Mouse (Mus musculus) limb, embryonic 11.5 days (tissue): ENCODE measurements at regions not wholly inside any gene's neighbourhood (a gene's known extent, or its start where the extent isn't known, plus 50 kb on each side); places are given as distances from the start of the nearest gene placed in this dataset.

Source experiments
- ATAC-seq: fragments of 200-750 bp; cut with Nextera tagmentation; 2 replicates; pipeline ENCODE4 v1.8.0; 2017; ENCODE audit warnings: low read depth; ENCODE audit not compliant: insufficient number of reproducible peaks, low FRiP score, low TSS enrichment
- DNase-seq: peaks from one replicate; pipeline ENCODE4 v3.0.0-alpha.2; 2015; ENCODE audit warnings: low spot score
- H3K27ac ChIP-seq: fragments of 300-500 bp; sonication (generic); replicated peaks from 2 replicates; pipeline ENCODE4 v1.5.1; 2014; ENCODE audit warnings: low read depth, mild to moderate bottlenecking, low read length
- H3K27me3 ChIP-seq: fragments of 300-500 bp; sonication (generic); 2 replicates; pipeline ENCODE4 v1.6.1; 2014; ENCODE audit warnings: mild to moderate bottlenecking, low read length, mixed read lengths; ENCODE audit not compliant: control insufficient read depth, insufficient read depth
- H3K36me3 ChIP-seq: fragments of 300-500 bp; sonication (generic); 2 replicates; pipeline ENCODE4 v1.6.1; 2014; ENCODE audit warnings: mild to moderate bottlenecking, low read length, moderate library complexity, mixed read lengths; ENCODE audit not compliant: control insufficient read depth, insufficient read depth
- H3K4me1 ChIP-seq: fragments of 300-500 bp; sonication (generic); 2 replicates; pipeline ENCODE4 v1.6.1; 2014; ENCODE audit warnings: low read length, mixed read lengths; ENCODE audit not compliant: control insufficient read depth, insufficient read depth
- H3K4me2 ChIP-seq: fragments of 300-500 bp; sonication (generic); 2 replicates; pipeline ENCODE4 v1.6.1; 2014; ENCODE audit warnings: low read depth, mild to moderate bottlenecking, moderate library complexity; ENCODE audit not compliant: severe bottlenecking
- H3K4me3 ChIP-seq: fragments of 300-500 bp; sonication (generic); 2 replicates; pipeline ENCODE4 v1.5.1; 2014; ENCODE audit warnings: low read depth, low read length
- H3K9ac ChIP-seq: fragments of 300-500 bp; sonication (generic); 2 replicates; pipeline ENCODE4 v1.6.1; 2014; ENCODE audit warnings: mild to moderate bottlenecking, low read length
- H3K9me3 ChIP-seq: fragments of 300-500 bp; sonication (generic); 2 replicates; pipeline ENCODE4 v1.6.1; 2016; ENCODE audit warnings: low read length; ENCODE audit not compliant: control insufficient read depth
- WGBS: fragments of 180-500 bp; shearing (Covaris S2); extraction: QIAGEN DNeasy Blood & Tissue Kit; methylation state at CpG from one replicate; pipeline ENCODE4 v1.1.7; 2014; 5-methylcytosine and 5-hydroxymethylcytosine counted together

DNA sequence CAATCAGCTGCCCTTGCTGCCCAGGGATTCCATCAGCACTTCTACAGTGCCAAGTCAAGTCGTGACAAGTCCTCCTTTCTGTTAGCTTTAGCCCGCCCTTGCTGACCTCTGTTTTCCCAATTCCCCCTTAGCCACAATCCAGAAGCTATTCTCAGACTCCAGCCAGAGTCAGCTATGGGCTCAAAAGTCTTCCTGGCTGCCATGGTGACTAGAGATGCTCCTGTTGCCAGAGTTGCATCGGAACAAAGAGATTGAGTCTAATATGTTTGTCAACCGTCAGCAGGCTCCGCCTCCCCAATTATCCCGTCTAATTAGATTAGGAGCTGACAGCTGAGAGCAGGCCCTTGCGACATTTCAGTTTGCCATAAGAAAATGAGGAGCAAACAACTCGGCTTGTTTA lies 462.9 kb downstream of the Prdm2 start:
- WGBS, result 45% methylated on average over 8 of the region's 8 CpGs
- no peaks in the 10 kb centered on the region for H3K27me3 ChIP-seq
- no peaks in the 10 kb centered on the region for H3K36me3 ChIP-seq
- DNase-seq (no peak), ATAC-seq (no peak)
- no peaks in the 10 kb centered on the region for H3K9me3 ChIP-seq
- H3K4me1 ChIP-seq, result no peaks in the 10 kb centered on the region
- no peak overlapping the region for H3K27ac ChIP-seq
- H3K4me2 ChIP-seq, result no peak overlapping the region
- H3K4me3 ChIP-seq, result no peak overlapping the region
- H3K9ac ChIP-seq, result no peak overlapping the region

DNA sequence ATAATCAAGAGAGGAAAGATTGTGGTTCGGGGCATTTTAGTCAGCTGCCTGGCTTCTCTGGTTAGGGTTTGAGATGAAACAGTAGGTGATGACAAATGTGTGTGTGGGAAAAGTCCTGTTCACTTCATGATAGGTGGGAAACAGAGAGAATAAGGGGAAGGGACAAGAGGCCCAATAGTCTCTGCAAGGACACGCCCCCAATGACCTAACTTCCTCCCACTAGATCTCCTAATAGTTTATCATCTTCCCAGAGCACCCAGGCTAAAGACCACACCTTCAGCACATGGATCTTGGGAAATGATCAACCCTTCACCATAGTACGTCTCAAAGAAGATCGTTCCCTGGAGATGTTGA lies 484.3 kb upstream of the Kazn start:
- H3K27me3 ChIP-seq, result no peaks in the 10 kb centered on the region
- no peak for DNase-seq
- H3K9ac ChIP-seq, result no peak overlapping the region
- no peak overlapping the region for H3K4me2 ChIP-seq
- 91% methylated on average over 4 of the region's 4 CpGs for WGBS
- no peak overlapping the region for H3K4me3 ChIP-seq
- H3K9me3 ChIP-seq, result no peaks in the 10 kb centered on the region
- H3K36me3 ChIP-seq, result no peaks in the 10 kb centered on the region
- ATAC-seq, result no peak
- no peak overlapping the region for H3K27ac ChIP-seq
- no peaks in the 10 kb centered on the region for H3K4me1 ChIP-seq

DNA sequence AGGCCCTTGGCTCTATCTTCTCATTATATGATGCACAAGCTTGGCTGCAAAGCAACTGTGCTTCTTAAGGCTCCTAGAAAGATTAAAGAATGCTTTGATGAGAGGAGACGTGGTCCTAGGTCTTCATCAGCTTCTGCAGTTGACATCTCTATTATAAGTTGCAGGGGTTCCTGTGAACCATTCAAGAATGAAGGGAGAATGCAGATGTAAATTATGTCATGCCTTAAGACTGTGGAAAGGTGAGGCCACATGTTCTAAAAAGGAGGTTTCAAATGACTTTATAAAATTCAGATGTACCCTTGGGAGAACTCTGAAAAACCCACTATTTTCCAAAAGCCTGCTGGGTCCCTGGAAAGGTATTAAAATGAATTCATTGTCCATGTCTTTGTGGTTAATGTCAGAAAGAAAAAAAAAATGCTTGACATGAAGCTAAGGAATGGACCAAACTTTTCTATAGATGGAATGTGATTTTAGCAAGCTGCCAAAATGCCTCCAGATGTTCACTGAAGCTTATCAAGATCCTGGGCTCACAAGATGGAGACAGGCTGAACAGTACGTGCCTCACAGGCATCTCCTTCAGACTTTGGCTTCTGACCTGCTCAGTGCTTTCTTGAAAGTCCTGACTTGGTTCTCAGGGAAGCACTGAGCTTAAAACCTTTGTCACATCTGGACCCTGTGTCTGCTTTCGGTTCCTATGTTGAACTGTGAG lies 483.8 kb upstream of the Kazn start:
- DNase-seq (no peak), ATAC-seq (no peak)
- no peaks in the 10 kb centered on the region for H3K27me3 ChIP-seq
- H3K36me3 ChIP-seq, result no peaks in the 10 kb centered on the region
- no peaks in the 10 kb centered on the region for H3K4me1 ChIP-seq
- no peak overlapping the region for H3K4me2 ChIP-seq
- H3K9me3 ChIP-seq, result no peaks in the 10 kb centered on the region
- 52% methylated on average over 3 of the region's 3 CpGs for WGBS
- H3K9ac ChIP-seq, result no peak overlapping the region
- no peak overlapping the region for H3K4me3 ChIP-seq
- no peak overlapping the region for H3K27ac ChIP-seq

DNA sequence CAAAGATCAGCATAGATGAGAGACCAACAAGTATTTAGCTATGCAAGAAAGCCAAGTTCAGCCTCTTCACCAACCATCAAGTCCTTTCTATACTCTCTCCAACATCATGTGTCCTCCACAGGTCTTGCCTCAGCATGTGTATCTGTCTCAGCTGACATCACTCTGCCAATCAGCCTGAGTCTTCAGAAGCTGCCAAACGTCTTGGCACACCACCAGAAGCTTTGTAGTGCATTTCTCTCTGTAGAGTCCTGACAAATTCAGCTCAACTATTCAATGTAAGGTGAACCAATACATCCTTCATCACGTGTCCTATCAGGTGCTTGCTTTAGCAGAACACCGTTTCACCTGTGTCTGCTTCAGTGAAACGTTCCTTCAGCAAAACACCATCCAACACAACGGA lies 462.4 kb upstream of the Kazn start:
- WGBS, result 87% methylated on average over 5 of the region's 5 CpGs
- Histone ChIP-seq H3K27me3 (no peaks in the 10 kb centered on the region), H3K4me3 (no peak overlapping the region), H3K36me3 (no peaks in the 10 kb centered on the region), H3K4me2 (no peak overlapping the region), H3K27ac (no peak overlapping the region), H3K9me3 (no peaks in the 10 kb centered on the region), H3K4me1 (no peaks in the 10 kb centered on the region), H3K9ac (no peak overlapping the region)
- no peak for ATAC-seq
- DNase-seq, result no peak

DNA sequence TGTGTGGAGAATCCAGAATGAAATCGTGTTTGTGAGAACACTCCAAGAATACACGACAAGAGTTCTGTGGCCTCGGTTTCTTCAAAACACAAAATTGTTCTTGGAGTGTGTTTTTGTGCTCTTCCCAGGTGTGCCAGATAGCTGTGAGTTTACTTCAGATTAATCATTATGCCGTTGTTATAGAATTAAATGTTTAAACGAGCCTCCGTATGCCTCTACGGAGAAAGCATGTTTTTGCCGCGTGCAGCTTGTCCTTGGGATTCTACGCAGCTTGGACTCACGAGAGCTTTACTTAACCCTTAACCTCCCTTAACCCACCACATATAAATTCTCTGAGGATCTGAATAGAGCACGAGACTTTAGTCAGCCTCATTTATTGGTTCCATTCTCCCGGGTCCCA lies 455.7 kb upstream of the Kazn start:
- no peak overlapping the region for H3K4me2 ChIP-seq
- ATAC-seq (no peak), DNase-seq (no peak)
- H3K9me3 ChIP-seq, result no peaks in the 10 kb centered on the region
- no peak overlapping the region for H3K9ac ChIP-seq
- H3K27ac ChIP-seq, result no peak overlapping the region
- 78% methylated on average over 13 of the region's 13 CpGs for WGBS
- H3K27me3 ChIP-seq, result no peaks in the 10 kb centered on the region
- H3K36me3 ChIP-seq, result no peaks in the 10 kb centered on the region
- no peaks in the 10 kb centered on the region for H3K4me1 ChIP-seq
- no peak overlapping the region for H3K4me3 ChIP-seq

DNA sequence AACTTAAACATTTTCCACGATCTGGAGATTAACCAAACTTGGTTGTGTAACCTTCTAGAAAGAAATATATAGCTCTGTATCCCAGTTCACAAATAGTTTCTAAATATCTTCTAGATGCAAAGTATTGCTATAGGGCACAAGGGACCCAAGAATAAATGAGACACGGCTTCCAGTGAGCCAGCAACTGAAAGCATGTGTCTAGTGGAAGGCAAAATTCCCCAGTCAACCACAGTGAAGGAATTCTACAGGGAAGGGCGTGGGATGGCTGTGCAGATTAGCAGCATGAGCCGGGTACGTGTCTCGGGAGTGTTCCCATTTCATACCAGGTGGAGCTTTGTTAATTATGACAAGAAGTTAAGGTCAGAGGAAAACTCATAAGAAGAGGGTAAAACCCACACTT lies 449.0 kb upstream of the Kazn start:
- Histone ChIP-seq H3K27ac (no peak overlapping the region), H3K4me3 (no peak overlapping the region), H3K27me3 (no peaks in the 10 kb centered on the region), H3K36me3 (no peaks in the 10 kb centered on the region), H3K9me3 (no peaks in the 10 kb centered on the region), H3K4me2 (no peak overlapping the region), H3K9ac (no peak overlapping the region), H3K4me1 (no peaks in the 10 kb centered on the region)
- ATAC-seq (no peak), DNase-seq (no peak)
- 88% methylated on average over 6 of the region's 6 CpGs for WGBS

DNA sequence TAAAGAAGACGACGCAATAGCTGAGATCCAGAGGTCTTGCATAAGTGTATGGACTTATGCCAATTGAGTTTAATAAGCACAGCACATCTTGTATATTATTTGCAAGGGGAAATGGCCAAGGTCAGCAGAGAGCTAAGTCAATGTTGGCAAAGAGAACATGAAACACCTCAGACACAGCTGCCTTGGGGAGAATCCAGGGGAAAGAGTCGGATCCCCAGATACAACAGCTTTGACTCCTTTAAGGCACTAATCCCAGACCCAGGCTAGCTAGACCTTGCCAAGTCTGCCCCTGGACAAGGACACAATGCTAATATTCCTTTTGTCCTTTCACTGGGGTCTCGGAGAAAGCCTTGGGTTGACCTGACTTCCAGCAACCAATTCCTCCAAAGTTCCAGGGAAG lies 438.2 kb upstream of the Kazn start:
- Histone ChIP-seq H3K4me3 (no peak overlapping the region), H3K27ac (no peak overlapping the region), H3K36me3 (no peaks in the 10 kb centered on the region), H3K9me3 (no peaks in the 10 kb centered on the region), H3K27me3 (no peaks in the 10 kb centered on the region), H3K4me1 (peaks cover 5% of the 10 kb centered on the region; the same call in 1 of the 2 replicates), H3K9ac (no peak overlapping the region), H3K4me2 (no peak overlapping the region)
- DNase-seq (no peak), ATAC-seq (no peak)
- 92% methylated on average over 4 of the region's 4 CpGs for WGBS

DNA sequence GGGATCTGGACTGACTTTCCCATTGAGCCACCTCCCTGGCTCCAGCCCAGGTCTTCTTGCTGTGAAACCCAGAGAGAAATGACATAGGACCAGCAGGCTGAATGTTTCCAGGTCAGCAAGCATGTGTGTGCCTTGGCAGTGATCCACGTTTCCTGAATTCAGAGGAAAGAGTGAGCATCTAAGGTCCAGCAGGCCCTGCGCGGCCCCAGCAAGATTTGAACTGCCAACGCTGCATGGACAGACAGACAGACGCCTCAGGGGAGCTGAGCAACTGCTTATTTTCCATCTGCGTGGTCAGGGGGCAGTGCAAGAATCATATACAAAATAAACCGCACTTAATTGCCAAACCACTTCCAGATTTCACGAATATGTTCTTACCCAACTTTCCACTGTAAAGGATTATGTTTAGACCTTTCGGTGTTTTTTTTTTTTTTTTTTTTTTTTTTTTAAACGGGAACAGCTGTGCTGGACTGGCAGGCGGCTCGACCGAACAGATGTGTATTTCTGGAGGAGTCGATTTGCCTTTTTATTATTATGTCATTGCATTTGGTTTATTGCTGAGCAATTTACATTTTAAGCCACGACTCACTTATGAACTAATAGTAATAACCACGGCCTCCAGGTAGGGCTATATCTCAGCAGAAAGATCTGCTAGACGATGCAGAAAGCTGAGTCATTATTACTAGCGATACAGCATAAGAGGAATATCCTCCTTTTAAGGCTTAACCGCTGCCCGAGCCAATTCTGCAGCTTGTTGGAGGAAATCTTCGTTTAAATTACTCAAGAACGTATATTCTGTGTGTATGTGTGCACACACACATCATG lies 435.7 kb upstream of the Kazn start:
- 63% methylated on average over 22 of the region's 22 CpGs for WGBS
- Histone ChIP-seq H3K4me3 (no peak overlapping the region), H3K9me3 (no peaks in the 10 kb centered on the region), H3K4me1 (peaks cover 5% of the 10 kb centered on the region; the same call in 1 of the 2 replicates), H3K27ac (0 out of 2 replicates have a peak overlapping the region, but pooled peaks have one; percentile 32), H3K4me2 (no peak overlapping the region), H3K36me3 (no peaks in the 10 kb centered on the region), H3K9ac (no peak overlapping the region), H3K27me3 (no peaks in the 10 kb centered on the region)
- ATAC-seq, result peak; percentile 44; the same call in 1 of the 2 replicates
- DNase-seq, result peak; percentile 43
